In genomic region chr11:43199358-43199757, GRCm38 (mm10) we compare ENCODE assay signal across 21 mouse cellular contexts. TPM values are rescaled to one million over a fixed set of nuclear protein-coding genes. Genes with fewer than 3 reads are reported as not detected.
"Had no signal": no experiment of that assay in that cellular context is flagged by ENCODE, and none has a peak within 500 bp of the region (broad histone marks: within the 10 kb centered on the region; RNA-seq: fewer than 3 reads in every experiment).

No protein-coding gene starts in this region.

- H3K9me3 ChIP-seq: midbrain, embryonic 10.5 days; midbrain, embryonic 12.5 days; neural tube, embryonic 13.5 days; neural tube, embryonic 15.5 days had no signal

- H3K4me1 ChIP-seq: midbrain, embryonic 10.5 days; midbrain, embryonic 12.5 days; neural tube, embryonic 13.5 days; neural tube, embryonic 15.5 days had no signal

- H3K4me2 ChIP-seq: lung, embryonic 14.5 days; midbrain, embryonic 12.5 days; neural tube, embryonic 13.5 days; neural tube, embryonic 15.5 days had no signal

- DNase-seq: lung, adult 18-20 months; lung, embryonic 14.5 days; lung, postnatal 10 days; lung, postnatal 4 days; midbrain, embryonic 14.5 days; retina, postnatal 1 day; right cerebral cortex, adult 18-20 months; right cerebral cortex, postnatal 25 days; right cerebral cortex, postnatal 4 days; thymus, adult 18-20 months; thymus, postnatal 14 days; thymus, postnatal 36 days had no signal

- ATAC-seq: midbrain, embryonic 16.5 days had no signal

- H3K27me3 ChIP-seq: midbrain, embryonic 12.5 days; neural tube, embryonic 13.5 days; neural tube, embryonic 15.5 days had no signal

- H3K9ac ChIP-seq: lung, embryonic 14.5 days; midbrain, embryonic 12.5 days; neural tube, embryonic 13.5 days; neural tube, embryonic 15.5 days had no signal

- H3K36me3 ChIP-seq: midbrain, embryonic 10.5 days; midbrain, embryonic 12.5 days; neural tube, embryonic 13.5 days; neural tube, embryonic 15.5 days had no signal

- H3K4me3 ChIP-seq: midbrain, embryonic 10.5 days; midbrain, embryonic 12.5 days; myocyte; neural tube, embryonic 13.5 days; neural tube, embryonic 15.5 days had no signal

- H3K27ac ChIP-seq: midbrain, embryonic 10.5 days; midbrain, embryonic 12.5 days; neural tube, embryonic 13.5 days; neural tube, embryonic 15.5 days had no signal

RNA-seq across cellular contexts. Expression of gene Atp10b, which starts 49.7 kb away (rescaled TPM):
- total RNA-seq: megakaryocyte, adult 5-6 weeks; megakaryocyte-erythroid progenitor cell, adult 5-6 weeks had no signal
- polyA plus RNA-seq: spleen, adult 2 months had no signal
